Mouse (Mus musculus) limb, embryonic 11.5 days (tissue): ENCODE results near the gene Mvd. TPM values are rescaled to one million over a fixed set of nuclear protein-coding genes. Genes with fewer than 3 reads are reported as not detected.

Experiments
- ATAC-seq: fragments of 200-750 bp; cut with Nextera tagmentation; 2 replicates; pipeline ENCODE4 v1.8.0; 2017; ENCODE audit warnings: low read depth; ENCODE audit not compliant: insufficient number of reproducible peaks, low FRiP score, low TSS enrichment
- DNase-seq: peaks from one replicate; pipeline ENCODE4 v3.0.0-alpha.2; 2015; ENCODE audit warnings: low spot score
- H3K27ac ChIP-seq: fragments of 300-500 bp; sonication (generic); replicated peaks from 2 replicates; pipeline ENCODE4 v1.5.1; 2014; ENCODE audit warnings: low read depth, mild to moderate bottlenecking, low read length
- H3K27me3 ChIP-seq: fragments of 300-500 bp; sonication (generic); 2 replicates; pipeline ENCODE4 v1.6.1; 2014; ENCODE audit warnings: mild to moderate bottlenecking, low read length, mixed read lengths; ENCODE audit not compliant: control insufficient read depth, insufficient read depth
- H3K36me3 ChIP-seq: fragments of 300-500 bp; sonication (generic); 2 replicates; pipeline ENCODE4 v1.6.1; 2014; ENCODE audit warnings: mild to moderate bottlenecking, low read length, moderate library complexity, mixed read lengths; ENCODE audit not compliant: control insufficient read depth, insufficient read depth
- H3K4me1 ChIP-seq: fragments of 300-500 bp; sonication (generic); 2 replicates; pipeline ENCODE4 v1.6.1; 2014; ENCODE audit warnings: low read length, mixed read lengths; ENCODE audit not compliant: control insufficient read depth, insufficient read depth
- H3K4me2 ChIP-seq: fragments of 300-500 bp; sonication (generic); 2 replicates; pipeline ENCODE4 v1.6.1; 2014; ENCODE audit warnings: low read depth, mild to moderate bottlenecking, moderate library complexity; ENCODE audit not compliant: severe bottlenecking
- H3K4me3 ChIP-seq: fragments of 300-500 bp; sonication (generic); 2 replicates; pipeline ENCODE4 v1.5.1; 2014; ENCODE audit warnings: low read depth, low read length
- H3K9ac ChIP-seq: fragments of 300-500 bp; sonication (generic); 2 replicates; pipeline ENCODE4 v1.6.1; 2014; ENCODE audit warnings: mild to moderate bottlenecking, low read length
- H3K9me3 ChIP-seq: fragments of 300-500 bp; sonication (generic); 2 replicates; pipeline ENCODE4 v1.6.1; 2016; ENCODE audit warnings: low read length; ENCODE audit not compliant: control insufficient read depth
- WGBS: fragments of 180-500 bp; shearing (Covaris S2); extraction: QIAGEN DNeasy Blood & Tissue Kit; methylation state at CpG from one replicate; pipeline ENCODE4 v1.1.7; 2014; 5-methylcytosine and 5-hydroxymethylcytosine counted together
- polyA plus RNA-seq: library from polyadenylated mRNA; unstranded; fragments of >200 nt; fragmentation: Nextera tagmentation; extraction: Ambion mirVana; gene quantifications from 2 replicates; pipeline ENCODE4 v1.2.1, GENCODE M21; 2014

The Mvd gene
- polyA plus RNA-seq, 1 experiment from 2014 or later = 51.3 TPM

- Histone ChIP-seq H3K36me3 (no peaks in the 10 kb centered on the region), H3K4me3 (no peak overlapping the region), H3K4me1 (no peaks in the 10 kb centered on the region), H3K27ac (no peak overlapping the region), H3K9me3 (no peaks in the 10 kb centered on the region), H3K4me2 (no peak overlapping the region), H3K27me3 (no peaks in the 10 kb centered on the region), H3K9ac (no peak overlapping the region)
- ATAC-seq = no peak
- WGBS = 80% methylated on average over 9 of the region's 9 CpGs
- DNase-seq = no peak
Measured at GRCm38 (mm10) chr8:122426145-122426544, 17.1 kb downstream of the Mvd start.

- no peak overlapping the region for H3K4me3 ChIP-seq
- no peaks in the 10 kb centered on the region for H3K27me3 ChIP-seq
- WGBS = 56% methylated on average over 5 of the region's 5 CpGs
- H3K27ac ChIP-seq = no peak overlapping the region
- no peaks in the 10 kb centered on the region for H3K4me1 ChIP-seq
- no peak for ATAC-seq
- no peak overlapping the region for H3K4me2 ChIP-seq
- no peak overlapping the region for H3K9ac ChIP-seq
- DNase-seq = no peak
- H3K36me3 ChIP-seq = no peaks in the 10 kb centered on the region
- no peaks in the 10 kb centered on the region for H3K9me3 ChIP-seq
Measured at GRCm38 (mm10) chr8:122423659-122424058, 19.6 kb downstream of the Mvd start.

DNA sequence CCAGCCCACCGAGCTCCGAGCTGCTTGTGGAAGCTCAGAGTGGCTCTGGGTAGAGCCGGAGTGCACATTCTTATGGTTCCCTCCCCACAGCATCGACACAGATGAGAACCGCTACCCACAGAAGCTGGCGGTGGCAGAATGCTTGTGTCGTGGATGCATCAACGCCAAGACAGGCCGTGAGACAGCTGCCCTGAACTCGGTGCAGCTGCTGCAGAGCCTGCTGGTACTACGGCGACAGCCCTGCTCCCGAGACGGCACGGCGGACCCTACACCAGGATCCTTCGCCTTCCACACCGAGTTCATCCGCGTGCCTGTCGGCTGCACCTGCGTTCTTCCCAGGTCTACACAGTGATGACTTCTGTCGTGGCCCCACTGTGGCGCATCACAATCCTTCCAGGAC, 20.0 kb downstream of the Mvd start:
- H3K27ac ChIP-seq = no peak overlapping the region
- H3K27me3 ChIP-seq = no peaks in the 10 kb centered on the region
- H3K9me3 ChIP-seq = no peaks in the 10 kb centered on the region
- no peaks in the 10 kb centered on the region for H3K4me1 ChIP-seq
- no peak overlapping the region for H3K4me3 ChIP-seq
- no peak overlapping the region for H3K4me2 ChIP-seq
- no peak overlapping the region for H3K9ac ChIP-seq
- WGBS = 90% methylated on average over 24 of the region's 24 CpGs
- peaks cover 1% of the 10 kb centered on the region; the same call in 1 of the 2 replicates for H3K36me3 ChIP-seq
- no peak for DNase-seq
- no peak for ATAC-seq

DNA sequence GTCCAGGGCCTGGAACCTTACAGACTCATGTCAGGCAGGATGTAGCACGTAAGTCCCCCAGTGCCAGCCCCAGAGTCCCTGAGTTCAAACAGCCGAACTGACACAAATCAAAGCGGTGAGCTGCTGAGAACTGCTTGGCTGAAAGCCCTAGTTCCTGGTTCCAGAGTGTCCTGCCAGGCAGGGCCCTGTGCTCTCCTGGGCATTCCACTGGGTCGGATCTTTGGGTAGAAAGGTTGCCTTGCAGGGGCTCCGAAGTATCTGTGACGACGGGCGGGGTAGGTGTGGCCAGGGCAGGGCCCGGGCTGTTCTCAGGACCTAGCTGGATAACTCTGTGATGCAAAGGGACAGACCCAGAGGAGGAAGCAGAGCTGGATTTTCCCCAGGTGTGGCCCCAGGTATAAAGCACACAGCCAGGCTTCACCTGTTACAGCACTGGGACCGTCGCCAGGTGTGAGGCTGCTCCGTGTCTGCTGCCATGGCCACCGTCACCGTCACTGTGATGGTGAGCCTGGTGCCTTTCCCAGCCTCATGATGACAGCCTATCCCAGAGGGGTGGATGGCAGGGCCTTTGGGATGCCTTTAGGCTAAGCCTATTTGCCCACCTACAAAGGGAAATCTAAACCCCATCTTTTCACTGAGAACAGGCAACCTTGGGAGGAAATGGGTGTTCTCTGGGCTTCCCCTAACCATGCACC, 21.7 kb downstream of the Mvd start, which contains the start of gene Il17c:
TSS of gene Il17c (plus strand) at position 645 of the 695 bp plus-strand sequence.
- DNase-seq (no peak), ATAC-seq (no peak)
- 79% methylated on average over 14 of the region's 14 CpGs for WGBS
- H3K4me2 ChIP-seq = no peak within 1 kb of the TSS
- H3K4me3 ChIP-seq = no peak within 1 kb of the TSS
- H3K9ac ChIP-seq = no peak within 1 kb of the TSS
- H3K9me3 ChIP-seq = no peaks in the 10 kb centered on the region
- H3K36me3 ChIP-seq = peaks cover 5% of the 10 kb centered on the region; the same call in 1 of the 2 replicates
- H3K27me3 ChIP-seq = no peaks in the 10 kb centered on the region
- no peak within 1 kb of the TSS for H3K27ac ChIP-seq
- H3K4me1 ChIP-seq = no peaks in the 10 kb centered on the region

DNA sequence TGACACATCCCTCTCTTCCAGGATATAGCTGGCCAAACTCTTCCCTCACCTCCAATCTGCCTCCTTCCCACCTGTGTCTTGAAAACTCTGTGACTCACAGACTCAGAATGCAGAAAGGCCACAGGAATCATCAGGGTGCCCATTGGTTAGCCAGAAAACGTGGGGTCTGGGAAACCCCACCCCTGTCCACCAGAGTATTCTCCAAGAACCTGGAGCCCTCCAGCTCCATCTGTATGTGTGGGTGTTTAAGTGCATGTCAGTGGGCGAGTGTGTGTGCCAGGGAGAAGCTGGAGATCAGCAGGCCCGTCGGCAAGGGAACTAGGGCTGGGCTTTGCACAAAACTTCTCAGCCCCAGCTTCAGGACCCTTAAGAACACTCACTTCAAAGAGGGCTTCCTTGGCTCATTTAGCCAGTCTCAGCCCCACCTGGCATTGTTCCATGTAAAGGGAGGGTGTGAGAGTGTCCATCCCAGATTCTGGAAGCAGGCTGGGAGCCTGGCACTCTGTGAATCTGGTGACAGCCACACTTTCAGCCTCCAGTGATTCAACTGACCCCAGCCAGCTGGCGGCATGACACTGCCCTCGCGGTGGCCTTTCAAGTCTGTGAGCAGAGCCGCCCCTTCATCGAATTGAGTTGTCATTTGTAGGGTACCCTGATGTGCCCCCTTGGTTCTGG, 23.2 kb downstream of the Mvd start:
- WGBS = 69% methylated on average over 9 of the region's 9 CpGs
- Histone ChIP-seq H3K27ac (0 out of 2 replicates have a peak overlapping the region, but pooled peaks have one; percentile 12), H3K27me3 (no peaks in the 10 kb centered on the region), H3K4me2 (no peak overlapping the region), H3K4me3 (no peak overlapping the region), H3K9me3 (no peaks in the 10 kb centered on the region), H3K36me3 (peaks cover 11% of the 10 kb centered on the region), H3K4me1 (no peaks in the 10 kb centered on the region), H3K9ac (no peak overlapping the region)
- ATAC-seq (no peak), DNase-seq (no peak)

DNA sequence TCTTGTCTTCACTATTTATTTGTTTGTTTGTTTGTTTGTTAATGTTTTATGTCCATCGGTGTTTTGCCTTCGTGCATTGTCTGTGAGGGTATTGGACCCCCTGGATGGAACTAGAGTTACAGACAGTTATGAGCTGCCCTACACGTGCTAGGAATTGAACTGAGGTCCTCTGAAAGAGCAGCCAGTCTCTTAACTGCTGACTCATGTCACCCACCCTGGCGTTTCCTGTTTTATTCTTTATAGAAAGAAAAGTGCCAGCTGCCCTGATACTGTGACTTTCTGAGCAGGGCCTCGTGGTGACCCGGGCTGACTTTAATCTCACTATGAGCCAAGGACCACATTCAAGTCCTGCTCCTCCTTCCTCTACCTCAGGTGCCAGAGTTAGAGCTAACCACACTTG, 27.7 kb downstream of the Mvd start:
- no peak for ATAC-seq
- no peak for DNase-seq
- H3K9me3 ChIP-seq = no peaks in the 10 kb centered on the region
- H3K27ac ChIP-seq = no peak overlapping the region
- 95% methylated on average over 6 of the region's 6 CpGs for WGBS
- H3K36me3 ChIP-seq = peaks cover 35% of the 10 kb centered on the region
- H3K9ac ChIP-seq = no peak overlapping the region
- H3K27me3 ChIP-seq = no peaks in the 10 kb centered on the region
- no peak overlapping the region for H3K4me2 ChIP-seq
- no peaks in the 10 kb centered on the region for H3K4me1 ChIP-seq
- H3K4me3 ChIP-seq = no peak overlapping the region

DNA sequence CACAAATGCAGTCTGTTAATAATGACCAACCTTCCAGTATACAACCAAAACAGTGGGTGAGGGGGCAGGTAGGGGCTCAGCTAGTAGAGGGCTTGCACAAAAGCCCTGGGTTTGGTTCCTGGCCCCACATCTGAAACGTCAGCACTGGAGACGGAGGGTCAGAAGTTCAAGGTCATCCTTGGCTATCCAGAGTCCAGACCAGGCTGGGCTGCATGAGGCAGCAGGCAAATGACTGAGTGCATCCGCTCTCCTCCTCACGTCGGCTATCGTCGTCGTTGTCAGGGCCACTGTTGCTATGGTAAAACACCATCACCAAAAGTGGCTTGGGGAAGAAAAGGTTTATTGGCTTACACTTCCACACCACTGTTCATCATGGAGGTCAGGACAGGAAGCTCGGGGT, 28.9 kb downstream of the Mvd start:
- WGBS = 89% methylated on average over 9 of the region's 9 CpGs
- ATAC-seq = no peak
- no peak overlapping the region for H3K4me2 ChIP-seq
- no peaks in the 10 kb centered on the region for H3K4me1 ChIP-seq
- no peaks in the 10 kb centered on the region for H3K9me3 ChIP-seq
- H3K27ac ChIP-seq = no peak overlapping the region
- no peak overlapping the region for H3K9ac ChIP-seq
- H3K36me3 ChIP-seq = peaks cover 44% of the 10 kb centered on the region
- H3K4me3 ChIP-seq = no peak overlapping the region
- H3K27me3 ChIP-seq = no peaks in the 10 kb centered on the region
- no peak for DNase-seq

- WGBS = 96% methylated on average over 7 of the region's 7 CpGs
- Histone ChIP-seq H3K27ac (no peak overlapping the region), H3K9ac (no peak overlapping the region), H3K36me3 (peaks cover 60% of the 10 kb centered on the region), H3K4me1 (no peaks in the 10 kb centered on the region), H3K27me3 (no peaks in the 10 kb centered on the region), H3K4me3 (no peak overlapping the region), H3K9me3 (no peaks in the 10 kb centered on the region), H3K4me2 (no peak overlapping the region)
- no peak for ATAC-seq
- no peak for DNase-seq
Measured at GRCm38 (mm10) chr8:122407678-122408077, 35.5 kb downstream of the Mvd start.
